Mouse (Mus musculus): ENCODE data around the gene Ccdc69.

DNA sequence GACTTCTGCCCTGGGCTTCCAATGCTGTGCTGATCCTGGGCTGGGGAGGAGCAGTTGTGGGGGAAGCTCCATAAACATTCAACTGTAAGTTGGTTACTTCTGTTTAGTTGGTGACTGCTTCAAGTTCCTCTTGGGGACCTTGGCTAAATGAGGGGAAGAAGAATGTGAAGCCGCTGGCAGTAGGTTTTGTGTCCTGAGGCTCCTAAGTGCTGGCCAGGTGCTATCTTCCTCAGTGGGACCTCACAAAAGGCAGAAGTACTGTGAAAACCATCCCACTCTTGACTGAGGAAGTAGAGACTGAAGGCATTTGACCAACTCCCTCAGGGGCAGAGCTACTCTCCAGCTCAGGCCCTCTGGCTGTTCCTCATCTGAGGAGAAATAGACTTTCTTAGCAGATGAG lies 28.7 kb upstream of the Ccdc69 start:
- no peak for TF ChIP-seq CTCF (conservative IDR thresholded peaks at IDR 0.05; ENCODE audit: insufficient read depth, insufficient read length, low read depth, low read length)
- no peak for TF ChIP-seq POLR2A (IDR thresholded peaks at IDR 0.05; ENCODE audit: low read depth, low read length)

Measured in kidney, adult 2 months (tissue).